Mouse (Mus musculus) C2C12 (cell line): ENCODE measurements around the gene Guca2b.

ENCODE experiments used
- CEBPB ChIP-seq: IDR thresholded peaks from one replicate; pipeline ENCODE4 v1.6.1; 2011; ENCODE audit warnings: low read depth, mild to moderate bottlenecking, control low read depth, moderate library complexity
- CTCF ChIP-seq: IDR thresholded peaks from one replicate; pipeline ENCODE4 v1.5.1; 2011; ENCODE audit not compliant: control insufficient read depth, insufficient read depth, insufficient read length
- FOSL1 ChIP-seq: IDR thresholded peaks from one replicate; pipeline ENCODE4 v1.8.0; 2011; ENCODE audit warnings: mild to moderate bottlenecking, low read length; ENCODE audit not compliant: poor library complexity, insufficient read depth, severe bottlenecking
- MYOD1 ChIP-seq: IDR thresholded peaks from one replicate; pipeline ENCODE4 v1.6.1; 2011; ENCODE audit warnings: low read depth; ENCODE audit not compliant: control insufficient read depth, insufficient read length

- TF ChIP-seq CTCF (no peak), MYOD1 (no peak), CEBPB (no peak), FOSL1 (no peak)
Observed at GRCm38 (mm10) chr4:119631115-119631919, 27.4 kb downstream of the Guca2b start.
